Mouse (Mus musculus) midbrain, embryonic 16.5 days (tissue): ENCODE measurements around the gene Rsg1. TPM values are rescaled to one million over a fixed set of nuclear protein-coding genes. Genes with fewer than 3 reads are reported as not detected.

ENCODE experiments used
- ATAC-seq: fragments of 200-750 bp; cut with Nextera tagmentation; 2 replicates; pipeline ENCODE4 v1.8.0; 2017; ENCODE audit warnings: moderate TSS enrichment
- H3K27ac ChIP-seq: fragments of 300-500 bp; sonication (generic); 2 replicates; pipeline ENCODE4 v1.5.1; 2014; ENCODE audit warnings: mild to moderate bottlenecking, low read length, mixed read lengths
- H3K27me3 ChIP-seq: fragments of 300-500 bp; sonication (generic); 2 replicates; pipeline ENCODE4 v1.6.1; 2014; ENCODE audit warnings: low read depth, low read length, mixed read lengths; ENCODE audit not compliant: control insufficient read depth, insufficient read depth
- H3K36me3 ChIP-seq: fragments of 300-500 bp; sonication (generic); 2 replicates; pipeline ENCODE4 v1.6.1; 2014; ENCODE audit warnings: mild to moderate bottlenecking, low read length, moderate library complexity, mixed read lengths; ENCODE audit not compliant: control insufficient read depth, insufficient read depth
- H3K4me1 ChIP-seq: fragments of 300-500 bp; sonication (generic); 2 replicates; pipeline ENCODE4 v1.6.1; 2014; ENCODE audit warnings: mild to moderate bottlenecking, low read length, mixed read lengths; ENCODE audit not compliant: control insufficient read depth, insufficient read depth
- H3K4me2 ChIP-seq: fragments of 300-500 bp; sonication (generic); 2 replicates; pipeline ENCODE4 v1.6.1; 2014; ENCODE audit warnings: mild to moderate bottlenecking, low read length, mixed read lengths
- H3K4me3 ChIP-seq: fragments of 300-500 bp; sonication (generic); 2 replicates; pipeline ENCODE4 v1.5.1; 2014; ENCODE audit warnings: low read depth, mild to moderate bottlenecking, low read length, moderate library complexity, mixed read lengths
- H3K9ac ChIP-seq: fragments of 300-500 bp; sonication (generic); 2 replicates; pipeline ENCODE4 v1.6.1; 2014; ENCODE audit warnings: low read depth, low read length, mixed read lengths
- H3K9me3 ChIP-seq: fragments of 300-500 bp; sonication (generic); replicated peaks from 2 replicates; pipeline ENCODE4 v1.6.1; 2014; ENCODE audit warnings: mild to moderate bottlenecking, low read length, mixed read lengths; ENCODE audit not compliant: control insufficient read depth, poor library complexity, severe bottlenecking
- WGBS: fragments of 180-500 bp; shearing (Covaris S2); extraction: QIAGEN DNeasy Blood & Tissue Kit; methylation state at CpG from one replicate; pipeline ENCODE4 v1.1.7; 2014; 5-methylcytosine and 5-hydroxymethylcytosine counted together
- polyA plus RNA-seq: library from polyadenylated mRNA; unstranded; fragments of >200 nt; fragmentation: Nextera tagmentation; extraction: Ambion mirVana; gene quantifications from 2 replicates; pipeline ENCODE4 v1.2.1, GENCODE M21; 2015

Rsg1 gene
- polyA plus RNA-seq, 1 experiment from 2014 or later, result 7.9 TPM

DNA sequence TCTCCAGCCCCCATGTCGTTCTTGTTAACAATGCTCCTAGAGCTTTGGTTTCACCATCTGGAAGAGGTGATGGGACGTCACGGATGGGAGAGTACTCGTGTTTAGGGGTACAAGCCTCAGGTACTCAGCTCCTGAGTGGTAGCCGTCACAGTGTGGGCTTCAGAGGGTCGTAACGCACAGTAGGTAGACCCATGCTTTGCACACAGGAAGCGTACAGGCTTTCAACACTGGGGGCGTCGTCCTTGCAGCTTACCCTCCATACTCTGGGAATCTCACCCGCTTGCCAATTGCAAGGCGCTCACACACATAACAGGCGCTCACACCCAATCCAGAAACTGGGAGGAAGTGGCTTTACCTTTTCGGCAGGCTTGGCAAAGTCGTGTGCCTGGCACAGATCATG, 28.1 kb downstream of the Rsg1 start:
- Histone ChIP-seq H3K27ac (no peak overlapping the region), H3K27me3 (peaks cover 63% of the 10 kb centered on the region), H3K4me2 (no peak overlapping the region), H3K9ac (no peak overlapping the region), H3K4me3 (no peak overlapping the region), H3K4me1 (peaks cover 26% of the 10 kb centered on the region), H3K36me3 (no peaks in the 10 kb centered on the region), H3K9me3 (no peaks in the 10 kb centered on the region)
- no peak for ATAC-seq
- 36% methylated on average over 15 of the region's 15 CpGs for whole genome bisulfite sequencing

DNA sequence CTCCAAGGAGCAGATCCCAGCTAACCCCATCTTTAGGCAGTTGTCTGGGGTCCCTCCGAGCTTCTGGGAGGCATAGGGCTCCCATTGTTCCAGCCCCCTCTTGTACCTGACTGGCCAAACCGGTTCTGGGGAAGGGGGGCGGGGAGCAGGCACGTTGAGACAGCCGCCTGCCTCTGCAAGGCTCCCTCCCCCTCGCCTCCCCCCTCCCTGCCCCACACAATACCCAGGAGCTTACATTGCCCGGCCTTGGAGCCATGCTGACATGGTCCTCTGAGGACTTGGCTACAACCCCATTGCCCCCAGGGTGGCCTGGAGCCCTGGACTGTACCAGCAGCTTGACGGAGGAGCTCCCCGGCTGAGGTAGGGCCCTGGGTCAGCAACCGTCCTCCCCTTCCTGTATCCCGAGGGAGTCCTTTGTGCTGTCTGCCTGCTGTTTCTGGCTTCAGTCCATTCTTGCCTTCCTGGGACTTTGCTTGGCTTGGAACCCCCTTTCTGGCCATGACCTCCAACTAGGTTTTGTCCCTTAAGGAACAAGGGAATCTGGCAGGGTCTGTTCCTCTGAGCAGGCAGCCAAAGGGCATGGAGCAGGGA, 29.0 kb downstream of the Rsg1 start:
- H3K9ac ChIP-seq, result no peak overlapping the region
- H3K36me3 ChIP-seq, result no peaks in the 10 kb centered on the region
- H3K4me3 ChIP-seq, result no peak overlapping the region
- no peak overlapping the region for H3K4me2 ChIP-seq
- WGBS, result 7% methylated on average over 11 of the region's 11 CpGs
- peaks cover 33% of the 10 kb centered on the region for H3K4me1 ChIP-seq
- ATAC-seq, result no peak
- no peaks in the 10 kb centered on the region for H3K9me3 ChIP-seq
- H3K27ac ChIP-seq, result no peak overlapping the region
- H3K27me3 ChIP-seq, result peaks cover 66% of the 10 kb centered on the region

DNA sequence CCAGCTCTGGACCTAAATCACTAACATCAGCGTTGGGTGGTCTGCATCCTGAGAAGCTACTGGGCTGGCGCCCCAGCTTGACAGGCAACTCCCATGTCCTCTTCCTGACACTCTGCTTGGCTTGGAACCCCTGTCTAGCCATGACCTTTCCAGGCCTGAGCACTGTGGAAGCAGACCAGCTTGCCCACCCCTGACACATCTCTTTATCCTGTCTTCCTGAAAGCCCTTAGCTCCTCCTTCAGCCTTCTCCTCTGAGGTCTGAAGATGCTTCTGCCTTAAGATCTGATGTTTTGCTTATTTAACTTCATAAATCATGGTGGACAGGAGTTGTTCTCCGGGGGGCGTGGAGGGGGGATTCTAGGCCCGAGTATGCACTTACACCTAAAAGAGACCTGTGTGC, 29.9 kb downstream of the Rsg1 start:
- ATAC-seq, result no peak
- Histone ChIP-seq H3K9ac (no peak overlapping the region), H3K27me3 (peaks cover 71% of the 10 kb centered on the region), H3K9me3 (no peaks in the 10 kb centered on the region), H3K36me3 (no peaks in the 10 kb centered on the region), H3K4me2 (no peak overlapping the region), H3K27ac (no peak overlapping the region), H3K4me3 (no peak overlapping the region), H3K4me1 (peaks cover 34% of the 10 kb centered on the region)
- WGBS, result 67% methylated on average over 5 of the region's 5 CpGs

DNA sequence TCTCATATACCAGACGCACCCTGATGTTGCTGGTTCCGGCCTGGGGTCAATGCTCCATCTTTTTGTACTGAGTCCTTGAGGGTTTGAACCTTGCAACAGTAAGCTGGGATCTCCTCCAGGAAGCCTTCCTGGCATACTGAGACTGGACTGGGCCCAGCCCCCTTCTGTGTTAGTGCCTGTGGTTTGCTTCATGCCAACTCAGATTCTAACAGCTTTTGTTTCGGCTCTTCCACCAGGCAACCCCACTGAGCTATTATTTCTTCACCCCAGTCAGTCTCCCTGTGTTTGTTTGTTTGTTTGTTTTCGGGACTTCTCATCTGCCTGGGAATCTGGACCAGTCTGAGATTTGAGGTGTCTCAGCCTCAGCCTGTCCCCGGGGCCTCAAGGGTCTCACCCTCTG, 30.6 kb downstream of the Rsg1 start:
- WGBS, result 45% methylated on average over 5 of the region's 5 CpGs
- no peak overlapping the region for H3K4me3 ChIP-seq
- H3K4me2 ChIP-seq, result no peak overlapping the region
- 0 out of 2 replicates have a peak, but pooled peaks have one; percentile 3 for ATAC-seq
- peak overlapping the region; percentile 7; the same call in 1 of the 2 replicates for H3K9ac ChIP-seq
- H3K9me3 ChIP-seq, result no peaks in the 10 kb centered on the region
- H3K4me1 ChIP-seq, result peaks cover 28% of the 10 kb centered on the region
- peak overlapping the region; percentile 74 for H3K27ac ChIP-seq
- no peaks in the 10 kb centered on the region for H3K36me3 ChIP-seq
- H3K27me3 ChIP-seq, result peaks cover 71% of the 10 kb centered on the region

DNA sequence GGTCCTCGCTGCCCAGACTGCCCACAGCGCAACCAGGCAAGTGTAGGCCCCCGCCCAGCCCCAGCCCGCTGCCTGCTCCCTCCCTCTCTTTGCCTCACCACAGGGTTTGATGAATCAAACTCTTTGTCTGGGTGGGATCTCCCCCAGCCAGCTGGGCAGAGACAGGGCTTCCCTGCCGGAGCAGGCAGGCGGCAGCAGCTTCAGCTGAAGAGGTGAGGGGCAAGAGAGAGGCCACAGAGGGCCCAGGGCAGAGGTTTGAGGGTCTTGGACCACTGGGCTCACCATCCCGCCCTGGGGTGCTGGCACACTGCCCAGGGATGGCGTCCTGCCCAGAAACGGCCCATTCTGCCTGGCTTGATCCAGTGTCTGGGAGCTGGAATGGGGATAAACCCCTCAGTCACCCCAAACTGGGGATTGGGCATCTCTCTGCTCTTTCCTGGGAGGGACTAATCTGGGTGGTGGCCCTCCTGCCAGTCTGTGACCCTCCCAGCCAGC, 31.2 kb downstream of the Rsg1 start:
- H3K27me3 ChIP-seq, result peaks cover 73% of the 10 kb centered on the region
- H3K9me3 ChIP-seq, result no peaks in the 10 kb centered on the region
- no peaks in the 10 kb centered on the region for H3K36me3 ChIP-seq
- peak; percentile 76 for ATAC-seq
- peak overlapping the region; percentile 7; the same call in 1 of the 2 replicates for H3K9ac ChIP-seq
- H3K4me1 ChIP-seq, result peaks cover 23% of the 10 kb centered on the region
- H3K4me2 ChIP-seq, result no peak overlapping the region
- peak overlapping the region; percentile 74 for H3K27ac ChIP-seq
- no peak overlapping the region for H3K4me3 ChIP-seq
- WGBS, result 9% methylated on average over 9 of the region's 9 CpGs

DNA sequence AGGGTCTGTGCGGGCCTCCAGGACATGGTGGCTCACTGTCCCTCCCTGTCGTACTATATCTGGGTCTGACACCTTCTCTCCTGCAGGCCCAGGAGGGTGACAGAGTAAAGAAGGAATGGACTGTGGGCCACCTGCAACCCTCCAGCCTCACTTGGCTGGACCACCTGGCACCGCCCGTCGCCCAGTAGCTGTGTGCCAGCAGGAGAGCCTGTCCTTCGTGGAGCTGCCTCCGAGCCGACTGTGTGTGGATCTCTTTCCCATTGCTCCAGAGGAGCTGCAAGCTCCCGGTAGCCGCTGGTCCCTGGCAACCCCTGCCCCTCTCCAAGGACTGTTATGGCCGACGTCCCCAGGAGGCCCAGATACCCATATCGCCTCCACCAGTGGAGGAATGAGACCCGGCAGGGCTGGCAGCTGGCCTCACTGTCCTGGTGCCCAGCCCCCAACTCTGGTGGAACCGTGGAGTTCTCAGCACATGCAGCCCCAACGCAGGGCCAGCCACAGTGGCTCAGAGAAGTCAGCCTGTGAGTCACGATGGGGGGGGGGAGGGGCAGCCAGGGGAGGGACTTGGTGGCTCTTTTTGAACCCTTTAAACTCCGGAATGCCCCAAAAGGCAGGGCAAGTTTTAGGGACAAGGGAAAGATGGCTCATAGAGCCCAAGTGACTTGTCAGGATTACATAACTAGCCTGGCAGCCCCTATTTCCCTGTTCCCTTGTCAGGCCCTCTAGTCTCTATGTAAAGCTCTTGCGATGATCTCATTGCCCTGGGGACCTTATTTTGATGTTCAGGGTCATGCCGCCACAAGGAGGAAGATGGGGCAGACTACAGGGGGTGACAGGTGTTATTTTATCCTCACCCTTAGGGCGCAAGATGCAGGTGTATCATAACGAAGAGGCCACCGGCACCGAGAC, 32.6 kb downstream of the Rsg1 start:
- ATAC-seq, result no peak
- Histone ChIP-seq H3K27ac (no peak overlapping the region), H3K9me3 (no peaks in the 10 kb centered on the region), H3K9ac (no peak overlapping the region), H3K27me3 (peaks cover 62% of the 10 kb centered on the region), H3K4me1 (peaks cover 23% of the 10 kb centered on the region), H3K4me3 (no peak overlapping the region), H3K36me3 (no peaks in the 10 kb centered on the region), H3K4me2 (no peak overlapping the region)
- WGBS, result 23% methylated on average over 24 of the region's 24 CpGs

DNA sequence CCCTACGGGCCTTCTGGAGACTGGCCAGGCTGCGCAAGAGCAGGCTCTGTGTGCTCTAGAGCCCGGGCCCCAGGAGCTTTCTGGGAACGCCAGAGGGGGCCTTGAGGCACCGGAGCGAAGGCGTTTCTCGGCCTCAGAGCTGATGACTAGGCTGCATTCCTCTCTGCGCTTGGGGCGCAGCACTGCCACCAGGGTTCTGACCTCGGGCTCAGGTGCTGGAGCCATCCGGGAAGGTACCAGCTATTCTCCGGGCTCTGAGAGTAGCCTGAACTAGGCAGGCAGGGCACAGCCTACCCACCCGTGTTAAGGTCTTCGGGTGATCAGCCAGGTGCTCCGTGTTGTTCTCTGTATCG, 33.2 kb downstream of the Rsg1 start:
- 2% methylated on average over 17 of the region's 17 CpGs for WGBS
- Histone ChIP-seq H3K27me3 (peaks cover 58% of the 10 kb centered on the region), H3K36me3 (no peaks in the 10 kb centered on the region), H3K27ac (no peak overlapping the region), H3K9me3 (no peaks in the 10 kb centered on the region), H3K4me3 (no peak overlapping the region), H3K9ac (peak overlapping the region; percentile 3; the same call in 1 of the 2 replicates), H3K4me2 (peak overlapping the region; percentile 58; the same call in 1 of the 2 replicates), H3K4me1 (peaks cover 23% of the 10 kb centered on the region)
- ATAC-seq, result no peak

DNA sequence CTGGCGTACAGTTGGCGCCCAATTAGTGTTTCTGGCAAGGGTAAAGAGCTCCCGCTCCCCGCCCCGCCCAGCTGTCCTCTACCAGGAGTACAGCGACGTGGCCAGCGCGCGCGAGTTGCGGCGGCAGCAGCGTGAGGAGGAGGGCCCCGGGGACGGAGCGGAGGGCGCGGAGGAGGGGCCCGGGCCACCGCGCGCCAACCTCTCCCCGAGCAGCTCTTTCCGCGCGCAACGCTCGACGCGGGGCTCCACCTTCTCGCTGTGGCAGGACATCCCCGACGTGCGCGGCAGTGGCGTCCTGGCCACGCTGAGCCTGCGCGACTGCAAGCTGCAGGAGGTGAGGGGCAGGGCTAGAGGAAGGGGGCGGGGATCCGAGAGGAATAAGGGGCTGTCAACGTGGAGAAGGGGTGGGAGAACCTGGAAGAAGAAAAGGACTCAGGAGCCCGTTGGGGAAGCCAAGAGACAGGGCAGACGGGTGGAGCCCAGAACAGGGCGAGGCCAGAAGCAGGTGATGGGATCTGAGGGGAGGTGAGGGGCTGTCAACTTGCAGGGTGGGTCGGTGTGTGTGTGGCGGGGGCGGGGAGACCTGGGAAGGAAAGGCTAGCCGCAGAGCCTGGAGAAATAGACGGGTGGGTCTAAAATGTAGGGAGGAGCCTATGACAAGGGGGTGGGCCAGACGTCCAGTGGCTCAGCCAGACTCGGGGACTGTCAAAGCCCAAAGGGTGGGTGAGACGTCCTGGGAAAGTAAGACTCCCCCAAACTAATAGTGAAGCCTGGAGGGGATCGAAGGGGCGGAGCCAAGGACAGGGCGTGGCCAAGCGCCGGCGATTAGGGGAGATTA, 34.2 kb downstream of the Rsg1 start:
- Histone ChIP-seq H3K27ac (no peak overlapping the region), H3K4me1 (peaks cover 19% of the 10 kb centered on the region), H3K4me2 (peak overlapping the region; percentile 58), H3K4me3 (peak overlapping the region; percentile 41), H3K27me3 (peaks cover 48% of the 10 kb centered on the region), H3K9ac (peak overlapping the region; percentile 39), H3K9me3 (no peaks in the 10 kb centered on the region), H3K36me3 (no peaks in the 10 kb centered on the region)
- ATAC-seq, result no peak
- WGBS, result 1% methylated on average over 54 of the region's 60 CpGs
